ENCODE assay signal across 14 mouse cellular contexts in genomic region chr8:118380058-118380457, GRCm38 (mm10).
A peak's percentile ranks its signal among the peaks of the same experiment; 100 is the strongest.
DNase-seq lines count a peak whose midpoint lies in the region; ATAC-seq and TF ChIP-seq lines count a peak whose summit lies in the region.
"Had no signal": no experiment of that assay in that cellular context is flagged by ENCODE, and none has a peak within 500 bp of the region (broad histone marks: within the 10 kb centered on the region; RNA-seq: fewer than 3 reads in every experiment).

No protein-coding gene starts in this region.

- peaks cover 9% of the 10 kb centered on the region for H3K4me1 ChIP-seq in heart, adult 2 months (ENCODE audit: control insufficient read depth, insufficient read depth, low read length)
- H3K4me1 ChIP-seq in hindbrain, embryonic 16.5 days (ENCODE audit: control insufficient read depth, insufficient read depth, low read depth, low read length): peaks cover 13% of the 10 kb centered on the region
- peaks cover 29% of the 10 kb centered on the region for H3K4me1 ChIP-seq in neural tube, embryonic 15.5 days
- H3K4me1 ChIP-seq: lung, embryonic 15.5 days had no signal

- TF ChIP-seq EP300 in heart, adult 2 months (IDR thresholded peaks at IDR 0.05; ENCODE audit: insufficient read depth, low read depth, low read length): no peak

- H3K79me2 ChIP-seq in heart, adult 2 months (replicated peaks; ENCODE audit: control insufficient read depth, insufficient read depth, low read length): no peaks in the 10 kb centered on the region

- no peaks in the 10 kb centered on the region; the same call in 1 of the 2 replicates for H3K36me3 ChIP-seq in heart, adult 2 months (ENCODE audit: control insufficient read depth, insufficient read depth, low read length)
- no peaks in the 10 kb centered on the region for H3K36me3 ChIP-seq in hindbrain, embryonic 16.5 days (ENCODE audit: control insufficient read depth, insufficient read depth, low read length)
- H3K36me3 ChIP-seq in neural tube, embryonic 15.5 days: no peaks in the 10 kb centered on the region
- H3K36me3 ChIP-seq: lung, embryonic 15.5 days had no signal

- no peak for DNase-seq in heart, adult 2 months
- DNase-seq in heart, adult 18-20 months: no peak
- DNase-seq in thymus, postnatal 0 days (ENCODE audit: low spot score): peak; percentile 32
- no peak for DNase-seq in thymus, postnatal 36 days
- no peak for DNase-seq in kidney, adult 8-10 months
- DNase-seq: adrenal gland, postnatal 25 days; cerebellum, adult 11 months; kidney, postnatal 14 days; right cerebral cortex, postnatal 14 days; thymus, adult 18-20 months had no signal

- 58% methylated on average over 8 of the region's 8 CpGs for WGBS in heart, adult 2 months
- 44% methylated on average over 8 of the region's 8 CpGs for WGBS in hindbrain, embryonic 16.5 days
- WGBS in neural tube, embryonic 15.5 days: 48% methylated on average over 8 of the region's 8 CpGs

- H3K9ac ChIP-seq in heart, adult 2 months (ENCODE audit: low read depth, low read length): no peak overlapping the region
- H3K9ac ChIP-seq in hindbrain, embryonic 16.5 days (ENCODE audit: low read depth, low read length): no peak overlapping the region
- H3K9ac ChIP-seq in neural tube, embryonic 15.5 days (replicated peaks): no peak overlapping the region
- H3K9ac ChIP-seq: lung, embryonic 15.5 days had no signal

- no peak for TF ChIP-seq CTCF in heart, adult 2 months (IDR thresholded peaks at IDR 0.05)

- H3K4me3 ChIP-seq in heart, adult 2 months: no peak overlapping the region
- no peak overlapping the region for H3K4me3 ChIP-seq in hindbrain, embryonic 16.5 days (ENCODE audit: low read length)
- no peak overlapping the region for H3K4me3 ChIP-seq in neural tube, embryonic 15.5 days (replicated peaks)
- H3K4me3 ChIP-seq: lung, embryonic 15.5 days had no signal

- H3K9me3 ChIP-seq in hindbrain, embryonic 16.5 days (ENCODE audit: control insufficient read depth, low read length): no peaks in the 10 kb centered on the region
- no peaks in the 10 kb centered on the region for H3K9me3 ChIP-seq in neural tube, embryonic 15.5 days (replicated peaks)
- H3K9me3 ChIP-seq: lung, embryonic 15.5 days had no signal

- intact Hi-C loops in heart, adult 2 months (cut with DNase I): no loop called here

- H3K4me2 ChIP-seq in hindbrain, embryonic 16.5 days (ENCODE audit: low read length): no peak overlapping the region
- no peak overlapping the region for H3K4me2 ChIP-seq in neural tube, embryonic 15.5 days
- H3K4me2 ChIP-seq: lung, embryonic 15.5 days had no signal

- peak overlapping the region; percentile 52 for H3K27ac ChIP-seq in heart, adult 2 months
- peak overlapping the region; percentile 63 for H3K27ac ChIP-seq in hindbrain, embryonic 16.5 days (ENCODE audit: low read depth, low read length)
- H3K27ac ChIP-seq in neural tube, embryonic 15.5 days (replicated peaks): peak overlapping the region; percentile 58
- H3K27ac ChIP-seq: lung, embryonic 15.5 days had no signal

- ATAC-seq in hindbrain, embryonic 16.5 days: peak; percentile 54
- ATAC-seq in neural tube, embryonic 15.5 days (ENCODE audit: low FRiP score): peak; percentile 6; the same call in 1 of the 2 replicates
- ATAC-seq in cerebellum, adult (ENCODE audit: insufficient number of reproducible peaks, low FRiP score, low TSS enrichment): no peak

- no peaks in the 10 kb centered on the region for H3K27me3 ChIP-seq in heart, adult 2 months (ENCODE audit: control insufficient read depth, insufficient read depth, low read length)
- no peaks in the 10 kb centered on the region for H3K27me3 ChIP-seq in hindbrain, embryonic 16.5 days (replicated peaks; ENCODE audit: control insufficient read depth, insufficient read depth, low read length)
- H3K27me3 ChIP-seq in neural tube, embryonic 15.5 days (replicated peaks): no peaks in the 10 kb centered on the region
- H3K27me3 ChIP-seq: lung, embryonic 15.5 days had no signal

- TF ChIP-seq POLR2A in heart, adult 2 months (IDR thresholded peaks at IDR 0.05; ENCODE audit: insufficient read depth, low read depth, low read length): no peak
